Mouse (Mus musculus) limb, embryonic 10.5 days (tissue): ENCODE data around the gene Wdr95. TPM values are rescaled to one million over a fixed set of nuclear protein-coding genes. Genes with fewer than 3 reads are reported as not detected.

Source experiments
- DNase-seq: peaks from one replicate; pipeline ENCODE4 v3.0.0-alpha.2; 2017; ENCODE audit warnings: low spot score
- H3K27ac ChIP-seq: fragments of 300-500 bp; sonication (generic); 2 replicates; pipeline ENCODE4 v1.5.1; 2016; ENCODE audit warnings: mild to moderate bottlenecking
- H3K27me3 ChIP-seq: fragments of 300-500 bp; sonication (generic); 2 replicates; pipeline ENCODE4 v1.6.1; 2016; ENCODE audit warnings: low read depth, mild to moderate bottlenecking; ENCODE audit not compliant: poor library complexity, severe bottlenecking
- H3K36me3 ChIP-seq: fragments of 300-500 bp; sonication (generic); 2 replicates; pipeline ENCODE4 v1.6.1; 2016; ENCODE audit warnings: mild to moderate bottlenecking, moderate library complexity
- H3K4me1 ChIP-seq: fragments of 300-500 bp; sonication (generic); 2 replicates; pipeline ENCODE4 v1.6.1; 2016
- H3K4me3 ChIP-seq: fragments of 300-500 bp; sonication (generic); 2 replicates; pipeline ENCODE4 v1.5.1; 2016; ENCODE audit warnings: mild to moderate bottlenecking, moderate library complexity
- H3K9me3 ChIP-seq: fragments of 300-500 bp; sonication (generic); replicated peaks from 2 replicates; pipeline ENCODE4 v1.6.1; 2016; ENCODE audit warnings: mild to moderate bottlenecking
- WGBS: fragments of 180-500 bp; shearing (Covaris S2); methylation state at CpG from one replicate; pipeline ENCODE4 v1.1.7; 2016; 5-methylcytosine and 5-hydroxymethylcytosine counted together
- polyA plus RNA-seq: library from polyadenylated mRNA; unstranded; fragments of >200 nt; fragmentation: Nextera tagmentation; extraction: Ambion mirVana; gene quantifications from 2 replicates; pipeline ENCODE4 v1.2.1, GENCODE M21; 2016

Gene Wdr95
- polyA plus RNA-seq, 1 experiment from 2014 or later = not detected

DNA sequence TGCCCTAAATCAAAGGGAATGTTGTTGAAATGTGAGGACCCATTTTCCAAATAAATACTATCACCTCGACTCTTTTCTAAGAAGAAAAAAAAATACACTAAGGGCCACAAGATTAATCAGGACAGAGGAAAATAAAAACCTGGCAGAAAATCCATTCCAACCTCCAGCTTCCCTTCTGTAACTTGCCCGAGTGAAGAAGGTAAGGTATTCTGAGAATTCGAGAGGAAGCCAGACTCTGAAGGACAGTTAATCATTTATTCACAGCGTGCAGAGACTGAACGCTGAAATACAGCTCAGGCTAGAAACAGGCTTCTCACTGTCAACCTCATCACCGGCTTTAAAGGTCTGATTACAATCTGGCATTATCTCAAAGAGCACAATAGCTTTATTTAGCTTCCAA lies 94.2 kb downstream of the Wdr95 start:
- Histone ChIP-seq H3K27me3 (no peaks in the 10 kb centered on the region), H3K36me3 (peaks cover 100% of the 10 kb centered on the region), H3K4me1 (no peaks in the 10 kb centered on the region), H3K27ac (no peak overlapping the region), H3K9me3 (no peaks in the 10 kb centered on the region), H3K4me3 (no peak overlapping the region)
- no peak for DNase-seq
- WGBS = 90% methylated on average over 6 of the region's 6 CpGs

DNA sequence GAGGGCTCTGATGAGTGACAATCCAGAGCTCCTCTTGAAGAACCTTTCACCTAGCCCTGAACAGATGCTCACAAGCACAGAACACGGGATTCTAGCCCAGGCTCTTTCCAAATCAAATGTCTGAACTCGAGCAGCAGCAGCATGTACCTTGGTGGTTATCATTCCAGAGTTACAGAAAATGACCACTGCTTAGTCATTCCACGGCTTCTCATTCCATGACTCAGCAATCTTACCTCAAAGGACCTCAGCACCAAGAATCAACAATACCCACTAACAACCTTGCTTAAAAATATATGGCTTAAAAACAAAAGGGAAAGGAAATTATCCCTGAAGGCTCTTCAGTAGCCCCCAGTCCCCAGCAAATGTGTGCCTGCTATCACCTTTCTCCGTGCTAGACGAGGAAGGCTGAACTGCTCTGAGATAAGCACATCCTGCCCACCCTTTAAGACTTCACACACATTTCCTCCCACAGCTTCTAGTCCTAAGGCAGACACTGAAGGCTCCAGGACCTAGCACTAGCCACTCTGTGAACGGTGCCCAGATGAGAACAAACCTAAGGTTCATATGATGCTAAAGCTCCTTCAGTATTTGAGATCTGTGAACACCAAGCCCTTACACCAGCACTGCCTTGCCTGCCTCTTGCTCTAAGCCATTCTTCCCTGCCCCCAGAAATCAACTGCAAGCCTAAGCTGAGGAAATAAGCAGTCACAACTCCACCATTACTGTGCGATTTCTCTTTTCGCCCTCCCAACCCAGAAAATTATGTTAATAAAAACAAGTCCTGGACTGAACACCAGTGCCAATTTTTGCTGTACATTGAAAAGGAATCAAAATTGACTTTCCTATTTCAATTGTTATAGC lies 95.6 kb downstream of the Wdr95 start:
- WGBS = 90% methylated on average over 8 of the region's 8 CpGs
- no peak for DNase-seq
- Histone ChIP-seq H3K27me3 (no peaks in the 10 kb centered on the region), H3K4me3 (no peak overlapping the region), H3K4me1 (no peaks in the 10 kb centered on the region), H3K9me3 (no peaks in the 10 kb centered on the region), H3K27ac (no peak overlapping the region), H3K36me3 (peaks cover 99% of the 10 kb centered on the region)

DNA sequence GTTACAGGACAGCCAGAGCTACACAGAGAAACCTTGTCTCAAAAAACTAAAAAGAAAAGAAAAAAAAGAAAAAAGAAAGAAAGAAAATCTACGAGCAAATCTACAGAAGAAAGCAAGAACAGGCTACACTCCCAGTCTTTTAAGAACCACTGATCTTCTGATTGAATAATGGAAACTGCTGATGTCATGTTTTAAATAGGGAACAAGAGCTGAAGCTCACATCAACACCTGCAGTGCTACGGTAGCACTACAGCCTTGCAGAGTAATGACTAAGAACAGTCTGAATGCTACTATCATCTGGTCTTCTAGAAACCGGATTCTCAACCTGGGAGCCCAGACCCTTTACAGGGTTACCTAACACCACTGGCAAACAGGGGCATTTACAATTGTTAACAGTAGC lies 97.1 kb downstream of the Wdr95 start:
- Histone ChIP-seq H3K27ac (no peak overlapping the region), H3K9me3 (no peaks in the 10 kb centered on the region), H3K27me3 (no peaks in the 10 kb centered on the region), H3K4me1 (no peaks in the 10 kb centered on the region), H3K36me3 (peaks cover 99% of the 10 kb centered on the region), H3K4me3 (no peak overlapping the region)
- 95% methylated on average over 3 of the region's 3 CpGs for WGBS
- DNase-seq = no peak

DNA sequence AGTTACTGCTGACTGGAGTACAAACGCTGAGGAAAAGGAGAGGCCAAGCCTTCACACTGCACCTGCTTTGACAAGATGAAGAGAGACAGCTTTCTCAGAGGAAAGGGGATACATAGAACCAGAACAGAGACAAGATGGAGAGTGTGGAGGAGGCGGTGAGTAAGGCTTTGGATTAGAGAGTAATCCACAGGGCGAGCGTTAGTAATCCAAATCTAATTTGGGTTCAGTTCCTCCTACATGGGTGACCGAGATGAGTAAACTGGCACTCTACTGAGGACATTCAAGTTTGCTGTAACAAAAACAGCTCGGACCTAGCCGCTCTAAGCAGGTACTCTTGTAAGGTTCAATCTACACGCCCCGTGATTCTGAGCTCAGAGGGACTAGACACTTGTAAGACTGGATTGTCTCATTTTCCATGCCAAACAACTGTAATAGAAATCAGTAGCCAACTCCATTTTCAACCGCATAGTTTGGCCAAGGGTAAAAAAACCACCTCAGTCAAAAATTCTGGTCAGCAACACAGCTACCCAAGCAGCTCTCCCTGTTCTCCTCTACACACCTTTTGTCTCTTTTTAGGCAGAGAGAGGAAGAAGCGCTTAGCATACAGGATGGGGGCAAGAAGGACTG lies 106.0 kb downstream of the Wdr95 start:
- peaks cover 52% of the 10 kb centered on the region for H3K36me3 ChIP-seq

DNA sequence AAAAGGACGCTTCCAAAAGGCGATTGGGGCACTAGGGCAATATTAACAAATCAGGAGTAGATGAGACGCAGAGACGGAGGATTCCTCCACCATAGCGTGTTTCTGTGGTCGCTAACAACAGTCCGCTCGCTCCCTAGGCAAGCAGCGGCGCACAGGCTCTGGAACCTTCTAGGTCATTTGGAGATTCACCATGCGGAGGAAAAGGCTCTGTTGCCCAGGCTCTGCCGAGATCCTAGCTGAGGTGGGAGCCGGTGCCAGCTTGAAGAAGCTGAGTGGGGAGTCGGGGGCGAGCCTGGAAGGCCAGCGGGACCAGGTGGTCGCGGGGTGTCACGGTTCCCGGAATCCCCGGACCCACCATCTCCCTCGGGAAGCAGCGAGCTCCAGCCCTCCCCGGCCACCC lies 107.1 kb downstream of the Wdr95 start:
- H3K27ac ChIP-seq = peak overlapping the region; percentile 92
- WGBS = 3% methylated on average over 24 of the region's 24 CpGs
- H3K9me3 ChIP-seq = no peaks in the 10 kb centered on the region
- peak overlapping the region; percentile 72 for H3K4me3 ChIP-seq
- H3K36me3 ChIP-seq = peaks cover 42% of the 10 kb centered on the region
- H3K27me3 ChIP-seq = no peaks in the 10 kb centered on the region
- no peak for DNase-seq
- peaks cover 15% of the 10 kb centered on the region for H3K4me1 ChIP-seq

More for the DNA sequence above, 106.0 kb downstream of the Wdr95 start:
- H3K27ac ChIP-seq = peak overlapping the region; percentile 92
- WGBS = 83% methylated on average over 11 of the region's 11 CpGs
- DNase-seq = no peak
- H3K9me3 ChIP-seq = no peaks in the 10 kb centered on the region
- H3K4me1 ChIP-seq = peaks cover 15% of the 10 kb centered on the region
- peak overlapping the region; percentile 72 for H3K4me3 ChIP-seq
- no peaks in the 10 kb centered on the region for H3K27me3 ChIP-seq

DNA sequence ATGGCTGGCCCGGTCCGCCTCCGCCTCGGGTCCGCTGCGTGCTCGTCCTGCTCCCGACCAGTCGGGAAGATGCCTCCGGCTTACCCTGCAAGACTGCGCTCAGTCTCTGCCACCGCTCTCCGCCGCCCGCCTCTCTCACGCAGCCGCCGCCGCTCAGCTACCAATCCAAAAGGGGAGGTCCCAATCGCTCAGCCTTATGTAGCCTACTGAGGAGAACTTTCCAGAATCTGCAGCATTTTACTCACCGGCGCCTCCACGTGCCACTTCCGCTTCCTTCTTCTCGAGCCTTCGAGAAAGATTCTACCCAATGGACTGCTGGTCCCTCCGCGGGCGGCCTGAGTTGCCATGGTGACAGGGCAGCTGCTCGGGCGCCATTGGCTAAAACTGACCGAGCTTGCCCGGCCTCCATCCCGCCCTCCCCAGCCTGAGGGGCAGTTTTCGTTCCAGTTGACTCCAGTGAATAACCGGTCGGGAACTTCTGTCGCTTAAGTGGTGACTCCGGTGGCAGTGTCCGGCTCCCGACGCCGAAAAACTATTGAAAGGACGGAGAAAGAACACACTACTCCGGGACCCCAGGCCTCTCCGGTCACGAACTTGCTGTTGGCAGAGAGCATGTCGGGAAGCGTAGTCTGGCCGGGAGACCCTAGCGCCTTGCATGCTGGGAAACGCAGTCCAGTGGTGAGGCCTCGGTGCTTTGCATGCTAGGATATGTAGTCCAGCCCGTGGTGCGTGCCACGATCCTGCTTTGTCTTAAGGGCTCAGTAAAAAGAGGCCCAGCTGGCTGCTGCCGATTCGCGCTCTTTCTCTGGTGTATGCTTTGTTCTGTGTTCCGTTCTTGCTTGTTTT lies 107.8 kb downstream of the Wdr95 start, which contains the start of gene Hsph1:
Gene Hsph1 (minus strand): TSS at position 302 of the 846 bp plus-strand sequence.
- Histone ChIP-seq H3K4me3 (peak within 1 kb of the TSS; percentile 72), H3K27ac (peak within 1 kb of the TSS; percentile 92)

DNA sequence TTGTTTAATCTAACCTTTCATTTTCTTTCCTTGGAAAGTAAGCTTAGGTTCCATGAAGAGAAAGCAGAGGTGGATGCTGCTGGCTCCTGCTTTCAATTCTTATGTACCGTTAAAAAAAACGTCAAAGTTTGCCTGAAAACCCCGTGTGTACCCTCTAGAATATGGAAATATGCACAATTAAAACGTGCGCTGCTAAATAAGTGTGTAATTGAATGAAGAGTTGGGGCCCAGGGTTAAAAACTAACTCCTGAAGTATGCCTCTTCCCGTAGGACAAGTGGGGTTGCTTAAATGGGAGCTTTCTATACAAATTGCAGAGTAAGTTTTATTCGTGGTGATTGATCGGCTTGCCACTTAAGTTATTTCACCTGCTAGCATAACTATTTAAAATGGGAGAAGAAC lies 108.8 kb downstream of the Wdr95 start:
- Histone ChIP-seq H3K27ac (peak overlapping the region; percentile 92), H3K4me1 (peaks cover 17% of the 10 kb centered on the region), H3K4me3 (peak overlapping the region; percentile 72), H3K9me3 (no peaks in the 10 kb centered on the region), H3K27me3 (no peaks in the 10 kb centered on the region), H3K36me3 (peaks cover 24% of the 10 kb centered on the region)
- no peak for DNase-seq
- WGBS = 75% methylated on average over 8 of the region's 8 CpGs

More for the DNA sequence above, 107.8 kb downstream of the Wdr95 start, which contains the start of gene Hsph1:
- WGBS = under 1% methylated on average over 60 of the region's 60 CpGs
- peak; percentile 100 for DNase-seq
- H3K9me3 ChIP-seq = no peaks in the 10 kb centered on the region
- peaks cover 34% of the 10 kb centered on the region for H3K36me3 ChIP-seq
- H3K27me3 ChIP-seq = no peaks in the 10 kb centered on the region
- H3K4me1 ChIP-seq = peaks cover 15% of the 10 kb centered on the region

DNA sequence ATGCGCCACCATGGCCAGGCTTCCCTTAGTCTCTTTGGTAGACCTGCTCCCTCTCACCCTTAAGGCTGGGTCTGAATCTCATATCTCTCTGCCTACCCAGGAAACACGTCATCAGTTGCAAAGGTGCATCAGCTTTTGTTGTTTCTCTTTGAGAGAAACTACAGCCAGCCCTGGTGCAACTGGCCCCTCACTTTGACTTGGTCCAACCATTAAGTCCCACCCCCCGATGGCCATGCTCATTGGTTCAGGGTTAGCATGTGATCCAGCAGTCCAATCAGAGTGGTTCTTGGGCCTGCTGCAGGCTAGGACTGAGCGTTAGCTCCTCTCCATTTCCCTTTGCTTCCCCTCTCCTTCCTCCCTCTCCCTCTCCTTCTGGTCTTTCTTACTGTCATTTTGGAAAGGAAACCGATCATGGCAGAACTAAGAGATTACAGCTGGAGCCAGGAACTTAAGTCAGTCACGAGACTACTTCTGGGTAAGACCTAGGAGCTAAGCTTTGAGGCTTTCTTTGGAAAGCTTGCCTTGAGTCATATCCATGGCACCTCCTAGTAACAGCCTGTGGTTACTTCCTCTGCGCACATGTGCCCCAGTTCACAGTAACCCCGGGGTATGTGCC lies 112.9 kb downstream of the Wdr95 start:
- H3K4me3 ChIP-seq = no peak overlapping the region
- H3K4me1 ChIP-seq = 0 out of 2 replicates have a peak, but pooled peaks cover 3% of the 10 kb centered on the region
- 86% methylated on average over 8 of the region's 8 CpGs for WGBS
- no peak for DNase-seq
- no peaks in the 10 kb centered on the region for H3K27me3 ChIP-seq
- H3K9me3 ChIP-seq = no peaks in the 10 kb centered on the region
- H3K36me3 ChIP-seq = no peaks in the 10 kb centered on the region
- H3K27ac ChIP-seq = no peak overlapping the region

DNA sequence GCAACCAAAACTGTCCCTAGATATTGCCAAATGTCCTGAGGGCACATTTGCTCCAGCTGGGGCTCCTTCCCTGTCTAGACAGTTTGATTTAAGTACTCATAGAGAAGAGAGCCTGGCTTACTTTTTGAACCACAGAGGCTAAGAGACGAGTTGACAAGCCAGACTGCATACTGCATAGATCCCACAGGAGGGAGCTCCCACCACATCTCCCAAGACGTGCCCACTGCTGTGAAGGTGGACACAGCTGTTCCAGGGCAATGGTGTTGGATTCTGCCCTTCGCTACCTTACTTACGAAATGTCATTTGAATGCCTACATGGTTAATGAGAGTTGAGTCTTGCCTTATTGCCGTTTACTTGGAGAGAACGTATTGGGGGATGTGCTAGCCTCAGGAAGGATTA lies 113.9 kb downstream of the Wdr95 start:
- H3K4me3 ChIP-seq = no peak overlapping the region
- 0 out of 2 replicates have a peak, but pooled peaks cover 3% of the 10 kb centered on the region for H3K4me1 ChIP-seq
- no peaks in the 10 kb centered on the region for H3K9me3 ChIP-seq
- no peak overlapping the region for H3K27ac ChIP-seq
- 57% methylated on average over 6 of the region's 6 CpGs for WGBS
- no peaks in the 10 kb centered on the region for H3K36me3 ChIP-seq
- DNase-seq = no peak
- H3K27me3 ChIP-seq = no peaks in the 10 kb centered on the region

DNA sequence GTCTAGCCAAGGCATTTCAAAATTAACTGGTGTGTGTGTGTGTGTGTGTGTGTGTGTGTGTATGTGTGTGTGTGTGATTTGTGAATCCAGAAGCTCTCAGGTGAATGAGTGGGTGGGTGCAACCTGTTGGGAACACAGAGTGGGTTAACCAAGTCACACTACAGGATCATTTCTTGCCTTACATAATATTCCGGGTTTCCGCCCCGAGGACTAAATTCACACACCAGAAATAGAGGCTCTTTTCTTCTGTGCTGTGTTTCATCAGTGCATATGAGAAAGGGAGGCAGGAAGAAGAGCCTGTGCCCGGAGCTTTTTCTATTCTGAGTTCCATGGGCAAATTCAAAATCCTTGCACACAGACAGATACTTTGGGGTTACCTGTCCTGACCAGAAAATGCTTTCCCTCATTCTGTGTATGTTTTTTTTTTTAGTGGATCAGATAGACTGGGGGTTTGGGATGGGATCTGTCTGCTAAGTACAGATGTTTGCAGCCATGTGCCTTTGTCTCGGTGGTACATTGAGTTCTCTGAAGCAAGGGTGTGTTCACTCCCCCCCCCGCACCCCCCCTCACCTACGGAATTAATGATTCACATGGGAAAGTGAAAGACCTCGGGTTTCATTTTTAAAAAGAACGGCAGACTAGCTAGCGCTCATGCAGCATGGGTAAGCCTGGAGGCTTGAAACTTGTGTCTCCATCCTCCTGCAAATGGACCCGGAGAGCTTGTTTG lies 114.5 kb downstream of the Wdr95 start:
- Histone ChIP-seq H3K36me3 (no peaks in the 10 kb centered on the region), H3K27me3 (no peaks in the 10 kb centered on the region), H3K4me1 (0 out of 2 replicates have a peak, but pooled peaks cover 3% of the 10 kb centered on the region), H3K4me3 (no peak overlapping the region), H3K9me3 (no peaks in the 10 kb centered on the region), H3K27ac (no peak overlapping the region)
- 90% methylated on average over 11 of the region's 11 CpGs for WGBS
- DNase-seq = no peak

DNA sequence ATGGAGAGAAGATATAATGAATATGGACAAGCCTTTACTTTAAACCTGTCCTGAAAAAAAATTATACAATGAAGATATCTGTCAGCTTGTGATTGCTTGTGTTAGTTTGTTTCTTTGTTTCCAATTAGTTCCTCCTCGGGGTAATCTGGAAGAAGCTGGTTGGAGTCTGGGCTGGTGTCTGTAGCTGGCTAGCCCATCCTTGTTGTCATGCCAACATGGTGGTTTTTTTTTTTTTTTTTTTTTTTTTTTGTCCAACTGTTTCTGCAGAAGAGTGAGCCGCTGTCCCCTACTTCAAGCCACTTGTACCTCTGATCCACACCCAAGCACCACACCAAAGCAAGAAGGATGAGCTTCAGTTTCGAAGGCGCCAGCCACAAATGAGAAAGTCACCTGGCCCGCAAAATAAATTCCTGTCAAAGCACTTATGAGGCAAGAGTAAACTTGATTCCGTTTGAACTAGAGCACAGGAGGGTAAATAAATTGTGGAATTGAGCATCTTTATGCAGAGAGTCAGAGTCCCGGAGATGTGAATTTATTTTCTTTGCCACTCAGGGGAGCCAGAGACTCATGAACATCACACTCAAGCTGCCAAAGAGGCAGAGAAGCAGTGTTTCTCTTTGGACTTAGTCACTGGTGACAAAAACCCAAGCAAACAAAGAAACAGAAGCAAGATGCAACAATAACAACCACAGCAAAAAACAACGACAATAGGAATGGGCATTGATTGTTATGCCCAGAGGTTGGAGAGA lies 119.1 kb downstream of the Wdr95 start:
- DNase-seq = no peak
- Histone ChIP-seq H3K9me3 (no peaks in the 10 kb centered on the region), H3K27me3 (no peaks in the 10 kb centered on the region), H3K27ac (no peak overlapping the region), H3K4me1 (peaks cover 15% of the 10 kb centered on the region), H3K4me3 (no peak overlapping the region), H3K36me3 (no peaks in the 10 kb centered on the region)
- 82% methylated on average over 8 of the region's 8 CpGs for WGBS
